ENCODE assay signal across 8 mouse cellular contexts in the genomic region with DNA sequence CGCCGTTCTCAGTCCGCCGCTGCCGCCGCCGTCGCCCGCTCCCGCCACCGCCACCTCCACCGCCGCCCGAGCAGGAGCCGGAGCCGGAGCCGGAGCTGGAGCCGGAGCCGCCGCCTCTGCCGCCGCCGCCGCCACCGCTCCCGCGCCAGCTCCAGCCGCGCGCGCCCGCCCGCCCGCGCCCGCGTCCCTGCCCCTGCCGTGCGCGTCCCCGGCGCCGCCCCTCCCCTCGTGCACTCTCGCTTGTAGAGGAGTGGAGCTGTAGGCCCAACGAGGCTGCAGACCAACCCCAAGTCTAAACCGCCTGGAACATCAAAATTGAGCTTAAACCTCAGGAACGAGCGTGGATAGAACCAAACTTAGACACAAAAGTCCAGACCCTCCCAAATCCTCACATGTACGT. TPM values are rescaled to one million over a fixed set of nuclear protein-coding genes. Genes with fewer than 3 reads are reported as not detected.
DNase-seq lines count a peak whose midpoint lies in the region; ATAC-seq and TF ChIP-seq lines count a peak whose summit lies in the region.

A gene (minus strand): TSS at position 175 of the 400 bp plus-strand sequence.

- CTCF ChIA-PET in Patski (lab: Charles Lee), result no interaction called here

- peak within 1 kb of the TSS; percentile 91 for H3K27ac ChIP-seq in hindbrain, embryonic 15.5 days (replicated peaks)

- H3K27me3 ChIP-seq in Patski, result no peaks in the 10 kb centered on the region
- H3K27me3 ChIP-seq in hindbrain, embryonic 15.5 days, result no peaks in the 10 kb centered on the region

- WGBS in hindbrain, embryonic 15.5 days, result 1% methylated on average over 17 of the region's 50 CpGs

- POLR2A ChIA-PET in Patski (lab: Charles Lee), result interaction anchor here (0.6 kb wide), 1 partner anchor 13 kb away, joined by 4 read pairs; no protein-coding TSS in a partner anchor

- H3K4me2 ChIP-seq in hindbrain, embryonic 15.5 days, result peak within 1 kb of the TSS; percentile 92

- no peaks in the 10 kb centered on the region for H3K36me3 ChIP-seq in hindbrain, embryonic 15.5 days

- no peaks in the 10 kb centered on the region for H3K9me3 ChIP-seq in hindbrain, embryonic 15.5 days

- ATAC-seq in Patski, result peak; percentile 31
- peak; percentile 69 for ATAC-seq in hindbrain, embryonic 15.5 days (ENCODE audit: low FRiP score, low read depth)
- ATAC-seq in megakaryocyte-erythroid progenitor cell, adult 5-6 weeks (replicated peaks; ENCODE audit: low FRiP score, low TSS enrichment, poor library complexity, severe bottlenecking), result no peak

- H3K9ac ChIP-seq in hindbrain, embryonic 15.5 days, result peak within 1 kb of the TSS; percentile 95

- H3K4me3 ChIP-seq in hindbrain, embryonic 15.5 days, result peak within 1 kb of the TSS; percentile 83

- H3K4me1 ChIP-seq in hindbrain, embryonic 15.5 days (replicated peaks), result peaks cover 45% of the 10 kb centered on the region

- no peak for TF ChIP-seq CTCF in Patski (IDR thresholded peaks at IDR 0.05)

- in situ Hi-C loops in Patski (cut with MboI; ENCODE audit: low pct_unique_long_range_greater_than_20kb), result loop anchor here (5.0 to 10.0 kb wide), 3 partner anchors 74 to 356 kb away; no protein-coding TSS in a partner anchor

- no peak for DNase-seq in Patski (ENCODE audit: low read depth, low spot score)
- DNase-seq in cerebellum, adult 9-10 months, result peak; percentile 51
- peak; percentile 52 to 60 for DNase-seq in frontal cortex, postnatal 25 days (ENCODE audit: low spot score in 2 of 2)
- DNase-seq in layer of hippocampus, postnatal 36 days, result peak; percentile 69 to 77
- peak; percentile 83 for DNase-seq in lung, postnatal 14 days
- peak; percentile 82 for DNase-seq in right cerebral cortex, postnatal 25 days

RNA-seq across cellular contexts. Expression of the gene that starts here (rescaled TPM):
- 5.9 TPM for polyA plus RNA-seq in Patski (2021)
- polyA plus RNA-seq in hindbrain, embryonic 15.5 days (2015; fragmentation: Nextera tagmentation; extraction: Ambion mirVana), result 80.0 and 86.3 TPM in 2 replicates
- 10 to 100 TPM; 73.3 to 80.7 TPM for total RNA-seq in layer of hippocampus, postnatal 36 days (2021)
- not detected in 2 replicates for total RNA-seq in megakaryocyte-erythroid progenitor cell, adult 5-6 weeks (2014; fragmentation: Nextera tagmentation)
- total RNA-seq in megakaryocyte-erythroid progenitor cell, adult 5-6 weeks (2017), result 0.04 TPM in 1 of 2 replicates, not detected in the other

Comparison
In these comparisons a context has a peak if more than half of its experiments do, and no peak if none do; other contexts are left out.
1. RNA of the gene that starts here (total RNA-seq): 73.3 to 80.7 TPM in layer of hippocampus, postnatal 36 days; 0.04 TPM in megakaryocyte-erythroid progenitor cell, adult 5-6 weeks; every median in the first group is over 10 times any median in the second.
2. RNA of the gene that starts here (polyA plus RNA-seq): 80.0 to 86.3 TPM in hindbrain, embryonic 15.5 days; 5.9 TPM in Patski (single experiment); every median in the first group is over 10 times any median in the second.